Mouse (Mus musculus) liver, embryonic 11.5 days (tissue): ENCODE data around the gene Maml3. TPM values are rescaled to one million over a fixed set of nuclear protein-coding genes. Genes with fewer than 3 reads are reported as not detected.

Source experiments
- ATAC-seq: fragments of 200-750 bp; cut with Nextera tagmentation; replicated peaks from 2 replicates; pipeline ENCODE4 v1.8.0; 2017; ENCODE audit warnings: moderate number of reproducible peaks, mild to moderate bottlenecking, moderate TSS enrichment, moderate library complexity; ENCODE audit not compliant: low FRiP score
- DNase-seq: peaks from one replicate; pipeline ENCODE4 v3.0.0-alpha.2; 2017; ENCODE audit warnings: low spot score
- H3K27ac ChIP-seq: fragments of 300-500 bp; sonication (generic); 2 replicates; pipeline ENCODE4 v1.5.1; 2014; ENCODE audit warnings: mild to moderate bottlenecking, low read depth, low read length, control low read depth
- H3K27me3 ChIP-seq: fragments of 300-500 bp; sonication (generic); replicated peaks from 2 replicates; pipeline ENCODE4 v1.6.1; 2014; ENCODE audit warnings: low read length, mixed read lengths; ENCODE audit not compliant: control insufficient read depth, insufficient read depth
- H3K36me3 ChIP-seq: fragments of 300-500 bp; sonication (generic); 2 replicates; pipeline ENCODE4 v1.6.1; 2014; ENCODE audit warnings: mild to moderate bottlenecking, low read length, moderate library complexity, mixed read lengths; ENCODE audit not compliant: control insufficient read depth, insufficient read depth
- H3K4me1 ChIP-seq: fragments of 300-500 bp; sonication (generic); replicated peaks from 2 replicates; pipeline ENCODE4 v1.6.1; 2014; ENCODE audit warnings: low read length, mixed read lengths; ENCODE audit not compliant: control insufficient read depth, insufficient read depth
- H3K4me2 ChIP-seq: fragments of 300-500 bp; sonication (generic); 2 replicates; pipeline ENCODE4 v1.6.1; 2014; ENCODE audit warnings: mild to moderate bottlenecking, control low read depth, moderate library complexity
- H3K4me3 ChIP-seq: fragments of 300-500 bp; sonication (generic); 2 replicates; pipeline ENCODE4 v1.5.1; 2014; ENCODE audit warnings: low read depth, low read length, control low read depth
- H3K9ac ChIP-seq: fragments of 300-500 bp; sonication (generic); 2 replicates; pipeline ENCODE4 v1.6.1; 2014; ENCODE audit warnings: low read depth, low read length, control low read depth
- H3K9me3 ChIP-seq: fragments of 300-500 bp; sonication (generic); 2 replicates; pipeline ENCODE4 v1.6.1; 2016; ENCODE audit warnings: low read length, inconsistent platforms, mixed read lengths; ENCODE audit not compliant: control insufficient read depth
- WGBS: fragments of 180-500 bp; shearing (Covaris S2); extraction: QIAGEN DNeasy Blood & Tissue Kit; methylation state at CpG from one replicate; pipeline ENCODE4 v1.1.7; 2014; 5-methylcytosine and 5-hydroxymethylcytosine counted together
- polyA plus RNA-seq: library from polyadenylated mRNA; unstranded; fragments of >200 nt; fragmentation: Nextera tagmentation; extraction: Ambion mirVana; gene quantifications from 2 replicates; pipeline ENCODE4 v1.2.1, GENCODE M21; 2014

Maml3 gene
- polyA plus RNA-seq, 1 experiment from 2014 or later: 3.1 TPM

- WGBS: 83% methylated on average over 5 of the region's 5 CpGs
- H3K4me3 ChIP-seq: no peak overlapping the region
- H3K4me2 ChIP-seq: no peak overlapping the region
- DNase-seq: no peak
- H3K9ac ChIP-seq: no peak overlapping the region
- H3K27ac ChIP-seq: no peak overlapping the region
- H3K36me3 ChIP-seq: no peaks in the 10 kb centered on the region
- no peaks in the 10 kb centered on the region for H3K27me3 ChIP-seq
- ATAC-seq: no peak
- H3K9me3 ChIP-seq: no peaks in the 10 kb centered on the region
- peaks cover 38% of the 10 kb centered on the region for H3K4me1 ChIP-seq
Observed at GRCm38 (mm10) chr3:51885487-51885886, 219.4 kb downstream of the Maml3 start.

- no peak; the same call in 1 of the 2 replicates for ATAC-seq
Observed at GRCm38 (mm10) chr3:51881981-51882380, 222.9 kb downstream of the Maml3 start.

GRCm38 (mm10) chr3:51881393-51881792, 223.5 kb downstream of the Maml3 start:
- peaks cover 37% of the 10 kb centered on the region for H3K4me1 ChIP-seq

More at GRCm38 (mm10) chr3:51881981-51882380, 222.9 kb downstream of the Maml3 start:
- Histone ChIP-seq H3K9ac (no peak overlapping the region), H3K4me2 (no peak overlapping the region), H3K36me3 (no peaks in the 10 kb centered on the region), H3K27me3 (no peaks in the 10 kb centered on the region), H3K4me3 (no peak overlapping the region), H3K4me1 (peaks cover 37% of the 10 kb centered on the region), H3K9me3 (no peaks in the 10 kb centered on the region), H3K27ac (no peak overlapping the region)
- WGBS: 34% methylated on average over 10 of the region's 10 CpGs
- no peak for DNase-seq

GRCm38 (mm10) chr3:51880506-51881036, 224.3 kb downstream of the Maml3 start:
- no peak overlapping the region for H3K9ac ChIP-seq
- H3K4me3 ChIP-seq: no peak overlapping the region
- peaks cover 37% of the 10 kb centered on the region for H3K4me1 ChIP-seq
- no peak for DNase-seq
- H3K27me3 ChIP-seq: no peaks in the 10 kb centered on the region
- H3K27ac ChIP-seq: no peak overlapping the region
- no peak overlapping the region for H3K4me2 ChIP-seq
- no peaks in the 10 kb centered on the region for H3K36me3 ChIP-seq
- WGBS: 81% methylated on average over 8 of the region's 8 CpGs
- no peak for ATAC-seq
- H3K9me3 ChIP-seq: no peaks in the 10 kb centered on the region

More at GRCm38 (mm10) chr3:51881393-51881792, 223.5 kb downstream of the Maml3 start:
- no peaks in the 10 kb centered on the region for H3K27me3 ChIP-seq
- no peak for DNase-seq
- no peak overlapping the region for H3K4me3 ChIP-seq
- WGBS: 39% methylated on average over 2 of the region's 2 CpGs
- ATAC-seq: peak; percentile 61
- no peak overlapping the region for H3K4me2 ChIP-seq
- H3K9me3 ChIP-seq: no peaks in the 10 kb centered on the region
- no peak overlapping the region for H3K9ac ChIP-seq
- H3K27ac ChIP-seq: no peak overlapping the region
- H3K36me3 ChIP-seq: no peaks in the 10 kb centered on the region

GRCm38 (mm10) chr3:51879211-51879610, 225.7 kb downstream of the Maml3 start:
- WGBS: 88% methylated on average over 11 of the region's 11 CpGs

GRCm38 (mm10) chr3:51878577-51878976, 226.3 kb downstream of the Maml3 start:
- Histone ChIP-seq H3K9ac (no peak overlapping the region), H3K4me2 (peak overlapping the region; percentile 9), H3K36me3 (no peaks in the 10 kb centered on the region), H3K27me3 (no peaks in the 10 kb centered on the region), H3K27ac (no peak overlapping the region), H3K4me3 (no peak overlapping the region), H3K9me3 (no peaks in the 10 kb centered on the region), H3K4me1 (peaks cover 30% of the 10 kb centered on the region)
- WGBS: 53% methylated on average over 9 of the region's 9 CpGs
- ATAC-seq: peak; percentile 80
- DNase-seq: no peak

More at GRCm38 (mm10) chr3:51879211-51879610, 225.7 kb downstream of the Maml3 start:
- DNase-seq: no peak
- Histone ChIP-seq H3K27ac (no peak overlapping the region), H3K4me1 (peaks cover 34% of the 10 kb centered on the region), H3K9ac (no peak overlapping the region), H3K27me3 (no peaks in the 10 kb centered on the region), H3K36me3 (no peaks in the 10 kb centered on the region), H3K9me3 (no peaks in the 10 kb centered on the region), H3K4me3 (no peak overlapping the region), H3K4me2 (no peak overlapping the region)
- no peak for ATAC-seq

- Histone ChIP-seq H3K27ac (no peak overlapping the region), H3K9me3 (no peaks in the 10 kb centered on the region), H3K9ac (no peak overlapping the region), H3K27me3 (no peaks in the 10 kb centered on the region), H3K36me3 (no peaks in the 10 kb centered on the region), H3K4me2 (no peak overlapping the region), H3K4me1 (peaks cover 21% of the 10 kb centered on the region), H3K4me3 (no peak overlapping the region)
- DNase-seq (no peak), ATAC-seq (no peak)
- 87% methylated on average over 9 of the region's 9 CpGs for WGBS
Observed at GRCm38 (mm10) chr3:51876729-51877128, 228.1 kb downstream of the Maml3 start.

- Histone ChIP-seq H3K27ac (no peak overlapping the region), H3K4me1 (peaks cover 16% of the 10 kb centered on the region), H3K9me3 (no peaks in the 10 kb centered on the region), H3K27me3 (no peaks in the 10 kb centered on the region), H3K4me2 (no peak overlapping the region), H3K9ac (no peak overlapping the region), H3K36me3 (no peaks in the 10 kb centered on the region), H3K4me3 (no peak overlapping the region)
- DNase-seq: no peak
- no peak for ATAC-seq
- WGBS: 84% methylated on average over 4 of the region's 4 CpGs
Observed at GRCm38 (mm10) chr3:51875629-51876028, 229.2 kb downstream of the Maml3 start.

GRCm38 (mm10) chr3:51874252-51874651, 230.6 kb downstream of the Maml3 start:
- no peaks in the 10 kb centered on the region for H3K27me3 ChIP-seq
- H3K9me3 ChIP-seq: no peaks in the 10 kb centered on the region
- 73% methylated on average over 3 of the region's 3 CpGs for WGBS
- no peak overlapping the region for H3K4me3 ChIP-seq
- no peak overlapping the region for H3K9ac ChIP-seq
- ATAC-seq (no peak), DNase-seq (no peak)
- H3K4me2 ChIP-seq: no peak overlapping the region
- H3K27ac ChIP-seq: no peak overlapping the region
- peaks cover 12% of the 10 kb centered on the region for H3K4me1 ChIP-seq
- H3K36me3 ChIP-seq: no peaks in the 10 kb centered on the region
